Mouse (Mus musculus): ENCODE results near the gene Phlpp1.

DNA sequence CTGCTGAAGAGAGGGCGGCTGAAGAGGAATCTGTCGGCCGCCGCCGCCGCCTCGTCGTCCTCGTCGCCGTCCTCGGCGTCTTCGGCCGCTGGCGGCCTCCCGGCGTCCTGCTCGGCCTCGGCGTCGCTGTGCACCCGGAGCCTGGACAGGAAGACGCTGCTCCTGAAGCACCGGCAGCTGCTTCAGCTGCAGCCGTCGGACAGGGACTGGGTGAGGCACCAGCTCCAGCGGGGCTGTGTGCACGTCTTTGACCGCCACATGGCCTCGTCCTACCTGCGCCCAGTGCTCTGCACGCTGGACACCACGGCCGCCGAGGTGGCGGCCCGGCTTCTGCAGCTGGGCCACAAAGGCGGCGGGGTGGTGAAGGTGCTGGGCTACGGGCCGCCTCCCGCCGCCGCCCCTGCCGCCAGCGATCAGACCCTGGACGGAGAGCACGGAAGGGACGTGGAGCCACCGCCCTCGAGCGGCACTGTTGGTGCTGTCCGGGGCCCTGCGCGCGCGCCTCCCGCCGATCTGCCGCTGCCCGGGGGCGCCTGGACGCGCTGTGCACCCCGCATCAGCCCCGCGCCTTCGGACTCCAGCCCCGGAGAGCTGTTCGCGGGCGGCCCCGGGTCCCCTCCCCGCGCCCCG is 864 bp downstream of the Phlpp1 start:
- TF ChIP-seq POLR2A (IDR thresholded peaks at IDR 0.05; ENCODE audit: borderline replicate concordance, extremely low read depth, insufficient read depth, insufficient read length, poor library complexity, severe bottlenecking): 0 out of 2 replicates have a peak, but pooled peaks have one; percentile 1
- no peak for TF ChIP-seq CTCF (IDR thresholded peaks at IDR 0.05; ENCODE audit: borderline replicate concordance, extremely low read depth, insufficient read depth, insufficient read length)

All from brain, embryonic 14.5 days (tissue).